Mouse (Mus musculus): Measurements from ENCODE around the gene Sec23a. TPM values are rescaled to one million over a fixed set of nuclear protein-coding genes. Genes with fewer than 3 reads are reported as not detected.

The Sec23a gene
- polyA plus RNA-seq, 1 experiment from 2014 or later, result 90.2 TPM

GRCm38 (mm10) chr12:58964583-58964982, 47.2 kb downstream of the Sec23a start:
- 74% methylated on average over 4 of the region's 4 CpGs for WGBS
- no peak overlapping the region for H3K4me2 ChIP-seq
- no peaks in the 10 kb centered on the region for H3K9me3 ChIP-seq
- H3K27me3 ChIP-seq, result no peaks in the 10 kb centered on the region
- no peaks in the 10 kb centered on the region for H3K4me1 ChIP-seq
- H3K27ac ChIP-seq, result no peak overlapping the region
- no peak overlapping the region for H3K4me3 ChIP-seq (replicated peaks)
- peak; percentile 23; the same call in 1 of the 2 replicates for ATAC-seq (ENCODE audit: low FRiP score)
- no peak overlapping the region for H3K9ac ChIP-seq
- peaks cover 42% of the 10 kb centered on the region for H3K36me3 ChIP-seq (replicated peaks)

GRCm38 (mm10) chr12:58960844-58961243, 51.0 kb downstream of the Sec23a start:
- Histone ChIP-seq H3K4me3 (replicated peaks) (no peak overlapping the region), H3K27me3 (no peaks in the 10 kb centered on the region), H3K27ac (no peak overlapping the region), H3K9me3 (no peaks in the 10 kb centered on the region), H3K4me2 (no peak overlapping the region), H3K4me1 (no peaks in the 10 kb centered on the region), H3K9ac (no peak overlapping the region), H3K36me3 (replicated peaks) (peaks cover 21% of the 10 kb centered on the region)
- no peak for ATAC-seq (ENCODE audit: low FRiP score)
- whole genome bisulfite sequencing, result 100% methylated on average over 1 of the region's 1 CpGs

GRCm38 (mm10) chr12:58956624-58957023, 55.2 kb downstream of the Sec23a start:
- H3K9me3 ChIP-seq, result no peaks in the 10 kb centered on the region
- WGBS, result 86% methylated on average over 7 of the region's 7 CpGs
- H3K36me3 ChIP-seq (replicated peaks), result no peaks in the 10 kb centered on the region
- no peak overlapping the region for H3K9ac ChIP-seq
- ATAC-seq (ENCODE audit: low FRiP score), result no peak
- H3K4me1 ChIP-seq, result no peaks in the 10 kb centered on the region
- H3K27ac ChIP-seq, result no peak overlapping the region
- H3K27me3 ChIP-seq, result no peaks in the 10 kb centered on the region
- no peak overlapping the region for H3K4me2 ChIP-seq
- H3K4me3 ChIP-seq (replicated peaks), result no peak overlapping the region

- Histone ChIP-seq H3K9me3 (no peaks in the 10 kb centered on the region), H3K9ac (no peak overlapping the region), H3K27me3 (no peaks in the 10 kb centered on the region), H3K36me3 (replicated peaks) (no peaks in the 10 kb centered on the region), H3K4me1 (no peaks in the 10 kb centered on the region), H3K4me2 (no peak overlapping the region), H3K27ac (no peak overlapping the region), H3K4me3 (replicated peaks) (no peak overlapping the region)
- ATAC-seq (ENCODE audit: low FRiP score), result no peak
- 86% methylated on average over 7 of the region's 7 CpGs for WGBS
These were observed 55.7 kb downstream of the Sec23a start for GRCm38 (mm10) chr12:58956162-58956561.

GRCm38 (mm10) chr12:58947879-58948278, 63.9 kb downstream of the Sec23a start:
- WGBS, result 91% methylated on average over 6 of the region's 6 CpGs
- no peak for ATAC-seq (ENCODE audit: low FRiP score)
- H3K4me3 ChIP-seq (replicated peaks), result no peak overlapping the region

GRCm38 (mm10) chr12:58947231-58947630, 64.6 kb downstream of the Sec23a start:
- no peak overlapping the region for H3K4me3 ChIP-seq (replicated peaks)
- no peak overlapping the region for H3K4me2 ChIP-seq
- no peaks in the 10 kb centered on the region for H3K27me3 ChIP-seq
- H3K36me3 ChIP-seq (replicated peaks), result no peaks in the 10 kb centered on the region
- no peak overlapping the region for H3K9ac ChIP-seq
- 21% methylated on average over 4 of the region's 4 CpGs for WGBS
- no peaks in the 10 kb centered on the region for H3K4me1 ChIP-seq
- no peak overlapping the region for H3K27ac ChIP-seq
- H3K9me3 ChIP-seq, result no peaks in the 10 kb centered on the region
- ATAC-seq (ENCODE audit: low FRiP score), result no peak

More at GRCm38 (mm10) chr12:58947879-58948278, 63.9 kb downstream of the Sec23a start:
- H3K27ac ChIP-seq, result no peak overlapping the region
- no peaks in the 10 kb centered on the region for H3K4me1 ChIP-seq
- H3K36me3 ChIP-seq (replicated peaks), result no peaks in the 10 kb centered on the region
- no peaks in the 10 kb centered on the region for H3K27me3 ChIP-seq
- no peak overlapping the region for H3K4me2 ChIP-seq
- H3K9me3 ChIP-seq, result no peaks in the 10 kb centered on the region
- H3K9ac ChIP-seq, result no peak overlapping the region

GRCm38 (mm10) chr12:58942544-58942943, 69.3 kb downstream of the Sec23a start:
- Histone ChIP-seq H3K4me2 (no peak overlapping the region), H3K27ac (no peak overlapping the region), H3K27me3 (no peaks in the 10 kb centered on the region), H3K36me3 (replicated peaks) (no peaks in the 10 kb centered on the region), H3K4me1 (no peaks in the 10 kb centered on the region), H3K9ac (no peak overlapping the region), H3K4me3 (replicated peaks) (no peak overlapping the region), H3K9me3 (no peaks in the 10 kb centered on the region)
- WGBS, result 93% methylated on average over 4 of the region's 4 CpGs
- ATAC-seq (ENCODE audit: low FRiP score), result no peak

- H3K36me3 ChIP-seq (replicated peaks), result no peaks in the 10 kb centered on the region
- no peaks in the 10 kb centered on the region for H3K9me3 ChIP-seq
- H3K27ac ChIP-seq, result no peak overlapping the region
- H3K4me2 ChIP-seq, result no peak overlapping the region
- H3K27me3 ChIP-seq, result no peaks in the 10 kb centered on the region
- H3K4me3 ChIP-seq (replicated peaks), result no peak overlapping the region
- no peaks in the 10 kb centered on the region for H3K4me1 ChIP-seq
- no peak for ATAC-seq (ENCODE audit: low FRiP score)
- H3K9ac ChIP-seq, result no peak overlapping the region
- 75% methylated on average over 4 of the region's 4 CpGs for WGBS
These were observed 77.2 kb downstream of the Sec23a start for GRCm38 (mm10) chr12:58934580-58934979.

- Histone ChIP-seq H3K27ac (no peak overlapping the region), H3K9me3 (no peaks in the 10 kb centered on the region), H3K4me3 (replicated peaks) (no peak overlapping the region), H3K36me3 (replicated peaks) (no peaks in the 10 kb centered on the region), H3K27me3 (no peaks in the 10 kb centered on the region), H3K4me2 (no peak overlapping the region), H3K4me1 (no peaks in the 10 kb centered on the region), H3K9ac (no peak overlapping the region)
- ATAC-seq (ENCODE audit: low FRiP score), result no peak
- WGBS, result 91% methylated on average over 15 of the region's 15 CpGs
These were observed 86.8 kb downstream of the Sec23a start for GRCm38 (mm10) chr12:58924996-58925395.

- Histone ChIP-seq H3K4me2 (no peak overlapping the region), H3K9ac (no peak overlapping the region), H3K4me1 (no peaks in the 10 kb centered on the region), H3K4me3 (replicated peaks) (no peak overlapping the region), H3K27ac (no peak overlapping the region), H3K36me3 (replicated peaks) (no peaks in the 10 kb centered on the region), H3K9me3 (no peaks in the 10 kb centered on the region), H3K27me3 (no peaks in the 10 kb centered on the region)
- 72% methylated on average over 3 of the region's 3 CpGs for WGBS
- ATAC-seq (ENCODE audit: low FRiP score), result no peak
These were observed 87.8 kb downstream of the Sec23a start for GRCm38 (mm10) chr12:58924025-58924424.

- H3K9ac ChIP-seq, result no peak overlapping the region
- H3K36me3 ChIP-seq (replicated peaks), result no peaks in the 10 kb centered on the region
- H3K27ac ChIP-seq, result no peak overlapping the region
- no peak for ATAC-seq (ENCODE audit: low FRiP score)
- H3K27me3 ChIP-seq, result no peaks in the 10 kb centered on the region
- H3K4me2 ChIP-seq, result no peak overlapping the region
- H3K4me1 ChIP-seq, result no peaks in the 10 kb centered on the region
- H3K4me3 ChIP-seq (replicated peaks), result no peak overlapping the region
- no peaks in the 10 kb centered on the region for H3K9me3 ChIP-seq
- WGBS, result 89% methylated on average over 6 of the region's 6 CpGs
These were observed 91.0 kb downstream of the Sec23a start for GRCm38 (mm10) chr12:58920775-58921174.

- 60% methylated on average over 3 of the region's 3 CpGs for WGBS
- Histone ChIP-seq H3K4me3 (replicated peaks) (no peak overlapping the region), H3K36me3 (replicated peaks) (no peaks in the 10 kb centered on the region), H3K9me3 (no peaks in the 10 kb centered on the region), H3K27ac (no peak overlapping the region), H3K4me1 (no peaks in the 10 kb centered on the region), H3K9ac (no peak overlapping the region), H3K27me3 (no peaks in the 10 kb centered on the region), H3K4me2 (no peak overlapping the region)
- no peak for ATAC-seq (ENCODE audit: low FRiP score)
These were observed 92.3 kb downstream of the Sec23a start for GRCm38 (mm10) chr12:58919516-58919915.

- no peak overlapping the region for H3K9ac ChIP-seq
- H3K4me3 ChIP-seq (replicated peaks), result no peak overlapping the region
- no peaks in the 10 kb centered on the region for H3K4me1 ChIP-seq
- H3K36me3 ChIP-seq (replicated peaks), result no peaks in the 10 kb centered on the region
- WGBS, result 84% methylated on average over 4 of the region's 4 CpGs
- H3K27me3 ChIP-seq, result no peaks in the 10 kb centered on the region
- H3K9me3 ChIP-seq, result no peaks in the 10 kb centered on the region
- ATAC-seq (ENCODE audit: low FRiP score), result no peak
- H3K27ac ChIP-seq, result no peak overlapping the region
- no peak overlapping the region for H3K4me2 ChIP-seq
These were observed 102.0 kb downstream of the Sec23a start for GRCm38 (mm10) chr12:58909826-58910225.

Data from forebrain, embryonic 12.5 days (tissue).